28 mouse cellular contexts compared by ENCODE assay signal in genomic region chr19:11261522-11261921, GRCm38 (mm10). TPM values are rescaled to one million over a fixed set of nuclear protein-coding genes. Genes with fewer than 3 reads are reported as not detected.
"Had no signal": no experiment of that assay in that cellular context is flagged by ENCODE, and none has a peak within 500 bp of the region (broad histone marks: within the 10 kb centered on the region; RNA-seq: fewer than 3 reads in every experiment).

No protein-coding gene starts in this region.

- H3K27me3 ChIP-seq: midbrain, embryonic 12.5 days; neural tube, embryonic 13.5 days; neural tube, embryonic 15.5 days; stomach, embryonic 15.5 days had no signal

- H3K27ac ChIP-seq: midbrain, embryonic 10.5 days; midbrain, embryonic 12.5 days; neural tube, embryonic 13.5 days; neural tube, embryonic 15.5 days; stomach, embryonic 15.5 days; stomach, postnatal 0 days had no signal

- ATAC-seq: midbrain, embryonic 16.5 days had no signal

- DNase-seq: lung, embryonic 14.5 days; lung, postnatal 10 days; lung, postnatal 4 days; midbrain, embryonic 14.5 days; retina, postnatal 1 day; right cerebral cortex, adult 18-20 months; right cerebral cortex, postnatal 25 days; right cerebral cortex, postnatal 4 days; spleen, adult 18-20 months; thymus, adult 2 months; thymus, postnatal 25 days; thymus, postnatal 4 days had no signal

- H3K9ac ChIP-seq: lung, embryonic 14.5 days; midbrain, embryonic 12.5 days; neural tube, embryonic 13.5 days; neural tube, embryonic 15.5 days; stomach, embryonic 15.5 days had no signal

- H3K4me3 ChIP-seq: midbrain, embryonic 10.5 days; midbrain, embryonic 12.5 days; myocyte; neural tube, embryonic 13.5 days; neural tube, embryonic 15.5 days; stomach, embryonic 15.5 days had no signal

- H3K9me3 ChIP-seq: midbrain, embryonic 10.5 days; midbrain, embryonic 12.5 days; neural tube, embryonic 13.5 days; neural tube, embryonic 15.5 days; stomach, embryonic 15.5 days had no signal

- H3K4me1 ChIP-seq: midbrain, embryonic 10.5 days; midbrain, embryonic 12.5 days; neural tube, embryonic 13.5 days; neural tube, embryonic 15.5 days; stomach, embryonic 15.5 days had no signal

- H3K4me2 ChIP-seq: lung, embryonic 14.5 days; midbrain, embryonic 12.5 days; neural tube, embryonic 13.5 days; neural tube, embryonic 15.5 days; stomach, embryonic 15.5 days had no signal

- H3K36me3 ChIP-seq: midbrain, embryonic 10.5 days; midbrain, embryonic 12.5 days; neural tube, embryonic 13.5 days; neural tube, embryonic 15.5 days; stomach, embryonic 15.5 days had no signal

RNA-seq across cellular contexts. Expression of gene Ms4a1, which starts 4.5 kb away (rescaled TPM):
- polyA plus RNA-seq: lung, embryonic 14.5 days; lung, embryonic 16.5 days; midbrain, embryonic 10.5 days; midbrain, embryonic 12.5 days; midbrain, embryonic 14.5 days; midbrain, embryonic 16.5 days; myocyte; neural tube, embryonic 11.5 days; neural tube, embryonic 13.5 days; stomach, embryonic 15.5 days had no signal

RNA-seq across cellular contexts. Expression of gene Ms4a5, which starts 22.2 kb away (rescaled TPM):
- total RNA-seq: megakaryocyte, adult 5-6 weeks; megakaryocyte-erythroid progenitor cell, adult 5-6 weeks had no signal
- polyA plus RNA-seq: liver, embryonic 16.5 days; lung, embryonic 14.5 days; lung, embryonic 16.5 days; midbrain, embryonic 10.5 days; midbrain, embryonic 12.5 days; midbrain, embryonic 14.5 days; midbrain, embryonic 16.5 days; myocyte; neural tube, embryonic 11.5 days; neural tube, embryonic 13.5 days; neural tube, embryonic 15.5 days; small intestine, adult 2 months; stomach, embryonic 15.5 days; stomach, postnatal 0 days; thymus, adult 2 months; urinary bladder, adult 2 months had no signal

RNA-seq across cellular contexts. Expression of gene Ms4a12, which starts 29.3 kb away (rescaled TPM):
- total RNA-seq: megakaryocyte, adult 5-6 weeks; megakaryocyte-erythroid progenitor cell, adult 5-6 weeks had no signal
- polyA plus RNA-seq: liver, embryonic 16.5 days; lung, embryonic 14.5 days; lung, embryonic 16.5 days; midbrain, embryonic 10.5 days; midbrain, embryonic 12.5 days; midbrain, embryonic 14.5 days; midbrain, embryonic 16.5 days; myocyte; neural tube, embryonic 11.5 days; neural tube, embryonic 13.5 days; neural tube, embryonic 15.5 days; stomach, embryonic 15.5 days; testis, adult 2 months; thymus, adult 2 months; urinary bladder, adult 2 months had no signal

RNA-seq across cellular contexts. Expression of gene Ms4a14, which starts 52.7 kb away (rescaled TPM):
- total RNA-seq: megakaryocyte-erythroid progenitor cell, adult 5-6 weeks had no signal
- polyA plus RNA-seq: liver, embryonic 16.5 days; lung, embryonic 14.5 days; midbrain, embryonic 10.5 days; midbrain, embryonic 14.5 days; midbrain, embryonic 16.5 days; myocyte; neural tube, embryonic 11.5 days had no signal
